Mouse (Mus musculus): ENCODE results near the gene Cdca3.

GRCm38 (mm10) chr6:124828101-124828592, 1.2 kb upstream of the Cdca3 start:
- TF ChIP-seq POLR2A (IDR thresholded peaks at IDR 0.05; ENCODE audit: borderline replicate concordance, control insufficient read depth, low read depth, low read length) = no peak
- no peak for TF ChIP-seq CTCF (IDR thresholded peaks at IDR 0.05; ENCODE audit: control insufficient read depth, insufficient read depth, low read length)
